Mouse (Mus musculus) cerebellum, adult 2 months (tissue): Measurements from ENCODE around the gene Gm20479.

Source experiments
- CTCF ChIP-seq: fragments of 200-500 bp; IDR thresholded peaks from 2 replicates; pipeline ENCODE4 v1.5.1; 2011; ENCODE audit warnings: low read depth, mild to moderate bottlenecking, control low read depth, low read length, moderate library complexity, borderline replicate concordance; ENCODE audit not compliant: insufficient read depth
- POLR2A ChIP-seq: fragments of 200-500 bp; IDR thresholded peaks from 2 replicates; pipeline ENCODE4 v1.6.1; 2011; ENCODE audit warnings: low read length, control low read depth, borderline replicate concordance; ENCODE audit not compliant: insufficient read depth

- TF ChIP-seq CTCF (peak; percentile 72), POLR2A (no peak)
Observed at GRCm38 (mm10) chr7:27378431-27378830, 21.2 kb upstream of the Gm20479 start.
